Mouse (Mus musculus): Measurements from ENCODE around the gene Efl1. TPM values are rescaled to one million over a fixed set of nuclear protein-coding genes. Genes with fewer than 3 reads are reported as not detected.

Gene Efl1
- total RNA-seq, 2 experiments from 2014 or later = 17.9 to 22.5 TPM

- no peak for DNase-seq
These were observed 164.1 kb downstream of the Efl1 start for GRCm38 (mm10) chr7:82812186-82813155.

DNA sequence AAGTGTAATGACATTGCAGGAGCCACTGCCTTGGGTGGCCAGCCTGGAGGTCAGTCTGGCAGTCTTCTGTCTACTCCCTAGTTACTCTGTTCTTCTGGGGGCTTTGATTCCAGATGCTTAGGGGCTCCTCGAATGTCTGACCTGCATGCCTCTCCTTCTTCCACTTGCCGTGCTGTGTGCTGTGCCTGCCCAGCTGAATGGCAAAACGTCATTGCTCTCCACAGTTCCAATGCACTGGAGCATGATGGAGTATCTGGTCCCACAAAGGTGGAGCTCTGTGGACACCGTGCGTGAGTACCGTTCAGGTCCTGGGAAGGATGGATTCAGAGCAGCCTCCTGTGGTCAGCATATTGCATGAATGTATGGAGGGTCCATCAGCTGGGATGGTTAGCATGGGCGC lies 171.1 kb downstream of the Efl1 start:
- no peak for DNase-seq

DNA sequence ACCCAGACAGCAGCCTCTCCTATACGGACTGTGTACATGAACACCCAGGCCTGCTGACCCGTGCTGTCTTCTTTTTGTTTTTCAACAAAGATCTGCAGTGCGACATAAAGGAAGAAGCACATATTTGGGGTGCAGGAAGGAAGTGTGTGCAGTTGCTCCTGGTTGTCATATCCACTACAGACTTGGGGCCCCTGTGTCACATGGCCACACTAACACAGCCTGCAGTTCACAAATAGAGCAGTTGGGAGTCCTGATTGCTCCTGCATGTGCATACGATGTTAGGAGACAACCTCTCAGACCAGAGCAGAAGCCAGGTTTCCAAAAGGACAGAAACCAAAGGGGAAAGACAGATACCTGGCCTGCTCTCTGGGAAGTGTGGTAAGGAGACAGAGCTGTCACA lies 172.2 kb downstream of the Efl1 start:
- DNase-seq = no peak

- no peak for DNase-seq
These were observed 173.1 kb downstream of the Efl1 start for GRCm38 (mm10) chr7:82821501-82821900.

- no peak for DNase-seq
These were observed 174.1 kb downstream of the Efl1 start for GRCm38 (mm10) chr7:82822528-82822927.

Other genes starting within 250 kb of the Efl1 start
- 1 to 10 TPM in 1 of 2 experiments, under 1 TPM in 1; 0.86 to 1.5 TPM for gene Saxo2, start 86 bp upstream of the Efl1 start, total RNA-seq (2021)
- 1 to 10 TPM; 2.0 to 2.1 TPM for gene Mex3b, start 218.7 kb downstream of the Efl1 start, total RNA-seq (2021)